Mouse (Mus musculus) brain, embryonic 18.5 days (tissue): ENCODE data around the gene Gm8879.
"Not testable (repeated sequence)": the region's sequence is repeated elsewhere in the genome, so short reads cannot be mapped to it uniquely, and the experiment has no call there.

Experiments used
- DNase-seq: peaks from one replicate; pipeline ENCODE4 v3.0.0-alpha.2; 2012; ENCODE audit warnings: low read depth, low spot score

Gm8879 gene

GRCm38 (mm10) chr5:11127334-11127733 lies at the start of gene Gm8879:
Gene Gm8879 (plus strand): TSS chr5:11127634.
- DNase-seq = not testable (repeated sequence)

DNA sequence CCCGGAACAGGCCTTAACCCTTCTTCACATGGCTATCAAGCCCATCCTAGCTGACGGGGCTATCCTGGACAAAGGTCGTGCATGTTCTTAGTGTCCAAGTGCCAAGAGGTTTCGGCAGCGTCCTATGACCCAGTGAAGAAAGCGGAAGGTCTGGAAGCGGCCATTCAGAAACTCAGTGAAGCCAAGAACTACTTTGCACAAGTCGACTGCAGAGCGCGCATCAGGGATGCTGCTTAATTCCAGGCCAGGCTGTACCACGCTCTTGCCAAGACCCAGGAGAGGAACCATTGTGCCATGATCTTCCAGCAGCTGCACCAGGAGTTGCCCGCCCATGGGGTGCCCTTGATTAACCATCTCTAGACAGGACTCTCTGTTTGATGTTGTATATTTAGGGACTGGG lies 10.6 kb downstream of the Gm8879 start:
- not testable (repeated sequence) for DNase-seq
